19 mouse cellular contexts compared by ENCODE assay signal in genomic region chr5:99958666-99959065, GRCm38 (mm10). TPM values are rescaled to one million over a fixed set of nuclear protein-coding genes. Genes with fewer than 3 reads are reported as not detected.
"Had no signal": no experiment of that assay in that cellular context is flagged by ENCODE, and none has a peak within 500 bp of the region (broad histone marks: within the 10 kb centered on the region; RNA-seq: fewer than 3 reads in every experiment).

No protein-coding gene starts in this region.

- H3K4me2 ChIP-seq: intestine, embryonic 15.5 days; kidney, embryonic 15.5 days; liver, embryonic 13.5 days; midbrain, embryonic 12.5 days; midbrain, embryonic 15.5 days; neural tube, embryonic 12.5 days; neural tube, embryonic 15.5 days had no signal

- ATAC-seq: intestine, embryonic 15.5 days; midbrain, embryonic 15.5 days had no signal

- H3K27me3 ChIP-seq: intestine, embryonic 15.5 days; kidney, embryonic 15.5 days; liver, embryonic 13.5 days; midbrain, embryonic 12.5 days; midbrain, embryonic 15.5 days; neural tube, embryonic 12.5 days; neural tube, embryonic 15.5 days had no signal

- DNase-seq: kidney, adult 11 months; kidney, adult 8-10 months; kidney, postnatal 10 days; kidney, postnatal 4 days; liver, embryonic 13.5 days; right cerebral cortex, adult 18-20 months; right cerebral cortex, postnatal 14 days; right cerebral cortex, postnatal 4 days; thymus, postnatal 25 days had no signal

- H3K4me1 ChIP-seq: intestine, embryonic 15.5 days; kidney, embryonic 15.5 days; midbrain, embryonic 15.5 days; neural tube, embryonic 15.5 days had no signal

- H3K4me3 ChIP-seq: intestine, embryonic 15.5 days; kidney, embryonic 15.5 days; liver, embryonic 13.5 days; midbrain, embryonic 12.5 days; midbrain, embryonic 15.5 days; neural tube, embryonic 12.5 days; neural tube, embryonic 15.5 days had no signal

- H3K27ac ChIP-seq: intestine, embryonic 15.5 days; kidney, embryonic 15.5 days; liver, embryonic 13.5 days; macrophage; midbrain, embryonic 12.5 days; midbrain, embryonic 15.5 days; neural tube, embryonic 12.5 days; neural tube, embryonic 15.5 days; stomach, postnatal 0 days had no signal

- H3K9me3 ChIP-seq: intestine, embryonic 15.5 days; kidney, embryonic 15.5 days; liver, embryonic 13.5 days; midbrain, embryonic 12.5 days; midbrain, embryonic 15.5 days; neural tube, embryonic 12.5 days; neural tube, embryonic 15.5 days had no signal

- H3K9ac ChIP-seq: intestine, embryonic 15.5 days; kidney, embryonic 15.5 days; liver, embryonic 13.5 days; midbrain, embryonic 12.5 days; midbrain, embryonic 15.5 days; neural tube, embryonic 12.5 days; neural tube, embryonic 15.5 days had no signal

RNA-seq across cellular contexts. Expression of gene 4930524J08Rik, which starts 20.2 kb away (rescaled TPM):
- total RNA-seq: liver, adult 2 months had no signal

RNA-seq across cellular contexts. Expression of gene Vamp9, which starts 52.6 kb away (rescaled TPM):
- total RNA-seq: liver, adult 2 months; megakaryocyte, adult 5-6 weeks had no signal
- polyA plus RNA-seq: kidney, embryonic 15.5 days; liver, adult 2 months; liver, embryonic 13.5 days; macrophage had no signal
